Mouse (Mus musculus) C2C12 (cell line): ENCODE results near the gene Cdkn1a. TPM values are rescaled to one million over a fixed set of nuclear protein-coding genes. Genes with fewer than 3 reads are reported as not detected.

Source experiments
- H3K27me3 ChIP-seq: one replicate; pipeline ENCODE4 v1.6.1; 2011; ENCODE audit not compliant: control insufficient read depth, insufficient read depth, insufficient read length
- H3K36me3 ChIP-seq: one replicate; pipeline ENCODE4 v1.6.1; 2011; ENCODE audit not compliant: control insufficient read depth, insufficient read depth
- H3K4me3 ChIP-seq: one replicate; pipeline ENCODE4 v1.5.1; 2011; ENCODE audit warnings: mild to moderate bottlenecking, control low read depth; ENCODE audit not compliant: poor library complexity, insufficient read depth, severe bottlenecking
- H3K79me2 ChIP-seq: one replicate; pipeline ENCODE4 v1.6.1; 2011; ENCODE audit not compliant: control insufficient read depth, insufficient read depth
- H3K79me3 ChIP-seq: one replicate; pipeline ENCODE4 v1.6.1; 2011; ENCODE audit warnings: low read depth, control low read depth
- H3ac ChIP-seq: one replicate; pipeline ENCODE3; 2011; ENCODE audit warnings: low read depth; ENCODE audit not compliant: control insufficient read depth, insufficient read length
- CEBPB ChIP-seq: IDR thresholded peaks from one replicate; pipeline ENCODE4 v1.6.1; 2011; ENCODE audit warnings: low read depth, mild to moderate bottlenecking, control low read depth, moderate library complexity
- CTCF ChIP-seq: IDR thresholded peaks from one replicate; pipeline ENCODE4 v1.5.1; 2011; ENCODE audit not compliant: control insufficient read depth, insufficient read depth, insufficient read length
- FOSL1 ChIP-seq: IDR thresholded peaks from one replicate; pipeline ENCODE4 v1.8.0; 2011; ENCODE audit warnings: mild to moderate bottlenecking, low read length; ENCODE audit not compliant: poor library complexity, insufficient read depth, severe bottlenecking
- MAX ChIP-seq: IDR thresholded peaks from one replicate; pipeline ENCODE4 v1.6.1; 2011; ENCODE audit warnings: mild to moderate bottlenecking, control low read depth
- MYOD1 ChIP-seq: IDR thresholded peaks from one replicate; pipeline ENCODE4 v1.6.1; 2011; ENCODE audit warnings: low read depth; ENCODE audit not compliant: control insufficient read depth, insufficient read length
- MYOG ChIP-seq: IDR thresholded peaks from one replicate; pipeline ENCODE4 v1.6.1; 2011; ENCODE audit not compliant: control insufficient read depth, insufficient read length; ENCODE audit errors: extremely low read depth
- USF1 ChIP-seq: IDR thresholded peaks from one replicate; pipeline ENCODE4 v1.6.1; 2011; ENCODE audit warnings: low read depth, mild to moderate bottlenecking, control low read depth, moderate library complexity
- polyA plus RNA-seq: library from polyadenylated mRNA; unstranded; fragments of >200 nt; fragmentation: generic; extraction: Trizol; gene quantifications from one replicate; pipeline ENCODE4 v1.2.1, GENCODE M21; 2012; ENCODE audit warnings: missing spikeins

The Cdkn1a gene
- polyA plus RNA-seq, 1 experiment: 236 TPM

GRCm38 (mm10) chr17:29045741-29046530, 44.8 kb upstream of the Cdkn1a start:
- no peaks in the 10 kb centered on the region for H3K27me3 ChIP-seq
- peaks cover 64% of the 10 kb centered on the region for H3K36me3 ChIP-seq

GRCm38 (mm10) chr17:29046863-29047262, 43.9 kb upstream of the Cdkn1a start:
- TF ChIP-seq FOSL1 (no peak), CEBPB (no peak), USF1 (no peak), MAX (no peak)
- Histone ChIP-seq H3ac (no peak overlapping the region), H3K27me3 (no peaks in the 10 kb centered on the region), H3K79me2 (peaks cover 28% of the 10 kb centered on the region), H3K4me3 (no peak overlapping the region), H3K36me3 (peaks cover 58% of the 10 kb centered on the region), H3K79me3 (peaks cover 7% of the 10 kb centered on the region)

More at GRCm38 (mm10) chr17:29045741-29046530, 44.8 kb upstream of the Cdkn1a start:
- Histone ChIP-seq H3ac (no peak overlapping the region), H3K79me2 (peaks cover 35% of the 10 kb centered on the region), H3K4me3 (no peak overlapping the region), H3K79me3 (peaks cover 10% of the 10 kb centered on the region)
- TF ChIP-seq FOSL1 (no peak), MAX (no peak), MYOD1 (no peak), USF1 (no peak), CEBPB (no peak), MYOG (no peak), CTCF (no peak)

GRCm38 (mm10) chr17:29047697-29048514, 42.9 kb upstream of the Cdkn1a start:
- Histone ChIP-seq H3K79me3 (peaks cover 5% of the 10 kb centered on the region), H3K79me2 (peaks cover 17% of the 10 kb centered on the region), H3K36me3 (peaks cover 47% of the 10 kb centered on the region), H3K27me3 (no peaks in the 10 kb centered on the region), H3ac (no peak overlapping the region), H3K4me3 (no peak overlapping the region)
- TF ChIP-seq CTCF: no peak
- TF ChIP-seq MYOG: no peak

- H3ac ChIP-seq: no peak overlapping the region
- H3K27me3 ChIP-seq: no peaks in the 10 kb centered on the region
- no peak overlapping the region for H3K4me3 ChIP-seq
- peaks cover 37% of the 10 kb centered on the region for H3K36me3 ChIP-seq
- TF ChIP-seq CTCF (peak; percentile 75), FOSL1 (no peak)
- H3K79me3 ChIP-seq: no peaks in the 10 kb centered on the region
- H3K79me2 ChIP-seq: peaks cover 8% of the 10 kb centered on the region
Measured at GRCm38 (mm10) chr17:29048748-29049507, 41.8 kb upstream of the Cdkn1a start.

- Histone ChIP-seq H3K27me3 (no peaks in the 10 kb centered on the region), H3ac (no peak overlapping the region), H3K36me3 (peaks cover 31% of the 10 kb centered on the region), H3K79me3 (no peaks in the 10 kb centered on the region), H3K4me3 (no peak overlapping the region), H3K79me2 (peaks cover 2% of the 10 kb centered on the region)
- TF ChIP-seq FOSL1 (no peak), CEBPB (no peak), MYOD1 (no peak), MYOG (no peak), MAX (no peak), CTCF (no peak), USF1 (no peak)
Measured at GRCm38 (mm10) chr17:29049508-29049889, 41.3 kb upstream of the Cdkn1a start.

- no peak overlapping the region for H3ac ChIP-seq
- H3K4me3 ChIP-seq: no peak overlapping the region
- H3K36me3 ChIP-seq: peaks cover 27% of the 10 kb centered on the region
- TF ChIP-seq CEBPB (no peak), CTCF (no peak), MYOD1 (no peak), MAX (no peak), MYOG (no peak), USF1 (no peak), FOSL1 (no peak)
- H3K27me3 ChIP-seq: no peaks in the 10 kb centered on the region
- H3K79me3 ChIP-seq: no peaks in the 10 kb centered on the region
- H3K79me2 ChIP-seq: no peaks in the 10 kb centered on the region
Measured at GRCm38 (mm10) chr17:29049923-29050322, 40.9 kb upstream of the Cdkn1a start.
